Comparison of ENCODE assay signal across 15 mouse cellular contexts in the genomic region with DNA sequence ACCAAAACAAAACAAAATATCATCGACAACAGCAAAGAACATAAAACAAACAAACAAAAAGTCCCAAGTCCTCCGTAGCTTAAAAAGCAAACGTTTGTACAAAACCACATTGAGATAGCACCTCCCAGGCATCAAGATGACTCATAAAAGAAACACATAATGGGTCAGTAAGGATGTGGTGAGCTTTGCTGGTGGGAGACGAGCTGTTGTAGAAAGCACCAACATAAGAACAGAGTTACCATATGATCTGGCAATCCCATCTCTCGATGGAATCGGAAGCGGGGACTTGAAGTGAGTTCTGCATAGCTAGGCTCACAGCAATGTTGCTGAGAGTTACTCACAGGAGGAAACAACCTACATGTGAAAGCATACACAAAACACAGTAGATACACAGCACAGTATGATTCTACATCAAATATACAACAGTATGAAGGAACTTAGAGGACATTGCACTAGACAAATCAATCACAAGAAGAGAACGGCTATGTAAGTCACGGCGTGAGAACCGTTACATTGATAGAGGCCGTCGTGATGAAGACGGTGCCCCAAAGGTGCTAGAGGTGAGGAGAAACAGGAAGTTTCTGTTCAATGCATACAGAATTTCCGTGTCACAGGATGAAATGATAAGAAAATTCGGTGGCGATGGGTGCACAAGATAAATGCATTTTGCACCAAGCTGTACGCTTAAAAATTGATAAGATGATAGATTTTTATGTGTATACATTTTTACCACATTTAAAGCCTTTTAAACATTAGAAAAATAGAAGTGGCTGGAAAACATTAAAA. TPM values are rescaled to one million over a fixed set of nuclear protein-coding genes. Genes with fewer than 3 reads are reported as not detected.
A peak's percentile ranks its signal among the peaks of the same experiment; 100 is the strongest.
DNase-seq lines count a peak whose midpoint lies in the region; ATAC-seq and TF ChIP-seq lines count a peak whose summit lies in the region.
"Had no signal": no experiment of that assay in that cellular context is flagged by ENCODE, and none has a peak within 500 bp of the region (broad histone marks: within the 10 kb centered on the region; RNA-seq: fewer than 3 reads in every experiment).

No protein-coding gene starts in this region.

- peak overlapping the region; percentile 75 for H3K27ac ChIP-seq in MEL (ENCODE audit: control insufficient read depth, low read depth, low read length)
- peak overlapping the region; percentile 27; the same call in 1 of the 2 replicates for H3K27ac ChIP-seq in small intestine, adult 2 months (ENCODE audit: insufficient read depth, low read depth, low read length)
- H3K27ac ChIP-seq: heart, adult 2 months; intestine, embryonic 15.5 days; lung, embryonic 15.5 days; neural tube, embryonic 12.5 days had no signal

- TF ChIP-seq RAD21 in MEL (IDR thresholded peaks at IDR 0.05; ENCODE audit: low read depth, low read length), result no peak

- H3K79me2 ChIP-seq in C2C12 (ENCODE audit: control insufficient read depth, insufficient read depth), result no peaks in the 10 kb centered on the region
- H3K79me2 ChIP-seq in MEL (ENCODE audit: control insufficient read depth, insufficient read depth, low read length, poor library complexity), result no peaks in the 10 kb centered on the region

- H3K27me3 ChIP-seq in C2C12 (ENCODE audit: control insufficient read depth, insufficient read depth, insufficient read length) (no peaks in the 10 kb centered on the region), MEL (ENCODE audit: control insufficient read depth in 1 of 2, insufficient read depth in 2 of 2, low read length in 2 of 2) (no peaks in the 10 kb centered on the region; a peak in 2 of 4 replicates)
- no peaks in the 10 kb centered on the region for H3K27me3 ChIP-seq in small intestine, adult 2 months (ENCODE audit: control insufficient read depth, insufficient read depth, low read length)
- H3K27me3 ChIP-seq: intestine, embryonic 15.5 days; neural tube, embryonic 12.5 days had no signal

- DNase-seq in MEL (ENCODE audit: low read depth, low spot score), result peak; percentile 76
- DNase-seq in lung, postnatal 14 days, result no peak
- DNase-seq in lung, adult 2 months, result no peak
- no peak for DNase-seq in retina, embryonic 14.5 days (ENCODE audit: low spot score)
- DNase-seq: adrenal gland, postnatal 25 days; heart, adult 2 months; kidney, postnatal 25 days; layer of hippocampus, postnatal 36 days had no signal

- no peaks in the 10 kb centered on the region for H3K79me3 ChIP-seq in C2C12 (ENCODE audit: low read depth)

- no peaks in the 10 kb centered on the region for H3K9me3 ChIP-seq in MEL (replicated peaks; ENCODE audit: insufficient read depth, low read length)
- H3K9me3 ChIP-seq: intestine, embryonic 15.5 days; lung, embryonic 15.5 days; neural tube, embryonic 12.5 days had no signal

- 42% methylated on average over 18 of the region's 18 CpGs for WGBS in small intestine, adult 2 months
- 49% methylated on average over 18 of the region's 18 CpGs for WGBS in lung, adult 2 months

- H3K36me3 ChIP-seq in C2C12 (ENCODE audit: control insufficient read depth, insufficient read depth), result no peaks in the 10 kb centered on the region
- H3K36me3 ChIP-seq in MEL (ENCODE audit: control insufficient read depth in 1 of 2, insufficient read depth in 2 of 2, low read length in 2 of 2), result peaks cover 0 to 8% of the 10 kb centered on the region in 2 experiments; a peak in 2 of 4 replicates
- H3K36me3 ChIP-seq in small intestine, adult 2 months (ENCODE audit: control insufficient read depth, insufficient read depth, low read length), result no peaks in the 10 kb centered on the region
- H3K36me3 ChIP-seq: intestine, embryonic 15.5 days; lung, embryonic 15.5 days; neural tube, embryonic 12.5 days had no signal

- H3K9ac ChIP-seq in MEL (ENCODE audit: control insufficient read depth, low read depth, low read length, poor library complexity, severe bottlenecking), result peak overlapping the region; percentile 21; the same call in 1 of the 2 replicates
- H3K9ac ChIP-seq: intestine, embryonic 15.5 days; lung, embryonic 15.5 days; neural tube, embryonic 12.5 days had no signal

- H3K4me1 ChIP-seq in MEL (ENCODE audit: control insufficient read depth in 1 of 2, insufficient read depth in 2 of 2, low read length in 2 of 2), result peaks cover 0 to 5% of the 10 kb centered on the region in 2 experiments; a peak in 2 of 4 replicates
- no peaks in the 10 kb centered on the region; the same call in 1 of the 2 replicates for H3K4me1 ChIP-seq in small intestine, adult 2 months (ENCODE audit: control insufficient read depth, insufficient read depth, insufficient read length, low read length)
- H3K4me1 ChIP-seq in lung, adult 2 months (ENCODE audit: control insufficient read depth, insufficient read depth, low read length), result peaks cover 4% of the 10 kb centered on the region
- H3K4me1 ChIP-seq: intestine, embryonic 15.5 days; neural tube, embryonic 12.5 days had no signal

- peak; percentile 34 to 61 for ATAC-seq in hematopoietic stem cell, adult 5-6 weeks (replicated peaks in 1 of 2; ENCODE audit: insufficient read depth in 1 of 2, low FRiP score in 2 of 2, low TSS enrichment in 1 of 2, low read depth in 1 of 2, poor library complexity in 2 of 2, severe bottlenecking in 2 of 2)

- TF ChIP-seq CTCF in C2C12 (IDR thresholded peaks at IDR 0.05; ENCODE audit: control insufficient read depth, insufficient read depth, insufficient read length) (no peak), MEL (IDR thresholded peaks at IDR 0.05 in 2 of 3, conservative IDR thresholded peaks at IDR 0.05 in 1 of 3; ENCODE audit: control insufficient read depth in 1 of 3, insufficient read depth in 1 of 3, low read depth in 2 of 3, low read length in 3 of 3, poor library complexity in 1 of 3, severe bottlenecking in 1 of 3) (no peak)
- TF ChIP-seq CTCF in small intestine, adult 2 months (IDR thresholded peaks at IDR 0.05; ENCODE audit: extremely low read depth, insufficient read length, insufficient replicate concordance, low read depth, low read length), result no peak
- no peak for TF ChIP-seq CTCF in lung, adult 2 months (IDR thresholded peaks at IDR 0.05; ENCODE audit: insufficient read depth, low read length)

- H3ac ChIP-seq in C2C12 (ENCODE audit: control insufficient read depth, insufficient read length, low read depth), result no peak overlapping the region

- H3K4me3 ChIP-seq in C2C12 (ENCODE audit: insufficient read depth, poor library complexity, severe bottlenecking) (no peak overlapping the region), MEL (ENCODE audit: control insufficient read depth in 1 of 2, insufficient read depth in 1 of 2, low read depth in 2 of 2, low read length in 2 of 2) (peak overlapping the region; percentile 41 to 46)
- no peak overlapping the region for H3K4me3 ChIP-seq in small intestine, adult 2 months (ENCODE audit: low read depth, low read length)
- no peak overlapping the region for H3K4me3 ChIP-seq in lung, adult 2 months (replicated peaks; ENCODE audit: extremely low read depth, low read depth, low read length)
- H3K4me3 ChIP-seq: heart, adult 2 months; intestine, embryonic 15.5 days; lung, embryonic 15.5 days; neural tube, embryonic 12.5 days had no signal

- TF ChIP-seq EP300 in MEL (IDR thresholded peaks at IDR 0.05; ENCODE audit: low read depth in 1 of 2, low read length in 2 of 2), result peak; percentile 34 to 40; a peak in 1 of 4 replicates

- TF ChIP-seq POLR2A in MEL (IDR thresholded peaks at IDR 0.05; ENCODE audit: control insufficient read depth in 1 of 2, insufficient read depth in 1 of 2, low read depth in 1 of 2, low read length in 2 of 2, poor library complexity in 1 of 2), result no peak
- no peak for TF ChIP-seq POLR2A in small intestine, adult 2 months (IDR thresholded peaks at IDR 0.05; ENCODE audit: low read depth, low read length)
- TF ChIP-seq POLR2A in lung, adult 2 months (IDR thresholded peaks at IDR 0.05; ENCODE audit: borderline replicate concordance, extremely low read depth, low read depth, low read length), result no peak

TF ChIP-seq in C2C12, 6 proteins besides CTCF, POLR2A, EP300 and RAD21:
- TF ChIP-seq MYOG (IDR thresholded peaks at IDR 0.05; ENCODE audit: control insufficient read depth, extremely low read depth, insufficient read length) (no peak), FOSL1 (IDR thresholded peaks at IDR 0.05; ENCODE audit: insufficient read depth, low read length, poor library complexity, severe bottlenecking) (no peak), MAX (IDR thresholded peaks at IDR 0.05) (no peak), MYOD1 (IDR thresholded peaks at IDR 0.05; ENCODE audit: control insufficient read depth, insufficient read length, low read depth) (peak; percentile 8)

TF ChIP-seq in MEL, 35 proteins besides CTCF, POLR2A, EP300 and RAD21 (continues in another document):
- TF ChIP-seq ZMIZ1 (IDR thresholded peaks at IDR 0.05; ENCODE audit: low read depth, low read length) (no peak), TAL1 (IDR thresholded peaks at IDR 0.05; ENCODE audit: low read length) (no peak), TCF12 (IDR thresholded peaks at IDR 0.05; ENCODE audit: low read depth, low read length) (no peak), ETS1 (IDR thresholded peaks at IDR 0.05; ENCODE audit: low read depth, low read length) (0 out of 2 replicates have a peak, but pooled peaks have one; percentile 6), MEF2A (IDR thresholded peaks at IDR 0.05; ENCODE audit: extremely low read depth, insufficient replicate concordance, low read depth, low read length, poor library complexity, severe bottlenecking) (no peak), MYC (IDR thresholded peaks at IDR 0.05; ENCODE audit: low read depth, low read length) (0 out of 2 replicates have a peak, but pooled peaks have one; percentile 9), JUND (IDR thresholded peaks at IDR 0.05; ENCODE audit: low read depth, low read length) (0 out of 2 replicates have a peak, but pooled peaks have one; percentile 50), NELFE (IDR thresholded peaks at IDR 0.05; ENCODE audit: low read depth, low read length) (no peak), GABPA (IDR thresholded peaks at IDR 0.05; ENCODE audit: low read depth, low read length) (no peak), KAT2A (conservative IDR thresholded peaks at IDR 0.05; ENCODE audit: low read depth, low read length) (no peak)

RNA-seq across cellular contexts. Expression of a gene that starts 27.9 kb away (rescaled TPM):
- polyA plus RNA-seq in C2C12 (2012; fragmentation: generic; extraction: Trizol) (not detected), MEL (2012; ENCODE audit: insufficient read depth in 1 of 2, insufficient read length in 2 of 2, low read depth in 1 of 2, low replicate concordance in 2 of 2, missing spikeins in 1 of 2) (not detected)
- total RNA-seq in MEL (2012; rRNA removed), result not detected in 2 replicates
- 2.4 TPM in 1 of 2 replicates, not detected in the other for total RNA-seq in hematopoietic stem cell, adult 5-6 weeks (2017)
- not detected in 2 replicates for polyA plus RNA-seq in small intestine, adult 2 months (2012; rRNA removed)
- 0.64 and 0.68 TPM in 2 replicates for polyA plus RNA-seq in lung, adult 2 months (2012; rRNA removed)
- total RNA-seq: adrenal gland, postnatal 25 days; heart, adult 2 months; heart, postnatal 25 days had no signal

RNA-seq across cellular contexts. Expression of a gene that starts 59.9 kb away (rescaled TPM):
- polyA plus RNA-seq in C2C12 (2012; fragmentation: generic; extraction: Trizol) (20.5 TPM), MEL (2012; ENCODE audit: insufficient read depth in 1 of 2, insufficient read length in 2 of 2, low read depth in 1 of 2, low replicate concordance in 2 of 2, missing spikeins in 1 of 2) (10 to 100 TPM in 1 of 2 experiments, not detected in 1; 64.0 TPM)
- 34.2 and 45.6 TPM in 2 replicates for total RNA-seq in MEL (2012; rRNA removed)
- 40.9 and 55.7 TPM in 2 replicates for total RNA-seq in hematopoietic stem cell, adult 5-6 weeks (2017)
- polyA plus RNA-seq in small intestine, adult 2 months (2012; rRNA removed), result 12.2 and 17.9 TPM in 2 replicates
- polyA plus RNA-seq in lung, adult 2 months (2012; rRNA removed), result 6.3 and 9.4 TPM in 2 replicates

Comparison
In these comparisons a context has a peak if more than half of its experiments do, and no peak if none do; other contexts are left out.
1. H3K4me3 ChIP-seq: peak in MEL (2 of 2); none in C2C12 (single experiment), small intestine, adult 2 months (single experiment) and lung, adult 2 months (single experiment).